Mouse (Mus musculus) G1E (cell line): ENCODE measurements around the gene Dus4l.

Experiments used
- CTCF ChIP-seq: IDR thresholded peaks from 2 replicates; pipeline ENCODE4 v1.5.1; 2012; ENCODE audit warnings: low read depth, low read length, inconsistent platforms, mixed read lengths
- POLR2AphosphoS5 ChIP-seq: IDR thresholded peaks from 2 replicates; pipeline ENCODE4 v1.6.1; 2012; ENCODE audit warnings: low read depth, low read length, inconsistent platforms; ENCODE audit not compliant: insufficient replicate concordance

DNA sequence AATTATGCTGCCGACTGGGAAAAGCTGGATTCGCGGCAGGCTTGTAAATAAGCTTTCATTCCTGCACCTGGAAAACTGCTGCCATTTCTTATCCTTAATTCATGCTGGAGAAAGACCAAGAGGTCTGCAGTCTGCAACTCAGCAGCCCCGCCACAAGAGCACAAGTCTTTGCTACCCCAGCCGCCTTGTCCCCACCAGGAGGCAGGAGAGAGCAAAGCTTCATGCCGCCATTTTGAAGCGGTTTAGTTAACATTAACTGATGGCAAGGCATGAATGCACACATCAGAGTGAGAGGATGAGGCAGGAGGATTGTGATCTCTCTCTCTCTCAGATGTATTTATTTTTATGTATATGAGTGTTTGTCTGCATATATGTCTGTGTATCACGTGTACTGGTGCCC lies 34.5 kb downstream of the Dus4l start:
- TF ChIP-seq CTCF (no peak), POLR2AphosphoS5 (no peak)
